In genomic region chr17:29031771-29032273, GRCm38 (mm10) we compare ENCODE assay signal across 8 mouse cellular contexts. TPM values are rescaled to one million over a fixed set of nuclear protein-coding genes. Genes with fewer than 3 reads are reported as not detected.
DNase-seq lines count a peak whose midpoint lies in the region; ATAC-seq lines count a peak whose summit lies in the region.

No protein-coding gene starts in this region.

- H3K4me1 ChIP-seq in forebrain, embryonic 16.5 days (replicated peaks; ENCODE audit: control insufficient read depth, insufficient read depth, low read length): peaks cover 20% of the 10 kb centered on the region
- H3K4me1 ChIP-seq in limb, embryonic 11.5 days (ENCODE audit: control insufficient read depth, insufficient read depth, low read length): peaks cover 8% of the 10 kb centered on the region

- no peaks in the 10 kb centered on the region for H3K9me3 ChIP-seq in forebrain, embryonic 16.5 days (ENCODE audit: control insufficient read depth, low read length)
- no peaks in the 10 kb centered on the region for H3K9me3 ChIP-seq in limb, embryonic 11.5 days (ENCODE audit: control insufficient read depth, low read length)

- peaks cover 5% of the 10 kb centered on the region for H3K36me3 ChIP-seq in forebrain, embryonic 16.5 days (ENCODE audit: control insufficient read depth, insufficient read depth)
- H3K36me3 ChIP-seq in limb, embryonic 11.5 days (ENCODE audit: control insufficient read depth, insufficient read depth, low read length): peaks cover 6% of the 10 kb centered on the region

- peak overlapping the region; percentile 91 for H3K9ac ChIP-seq in forebrain, embryonic 16.5 days (replicated peaks; ENCODE audit: low read depth, low read length)
- H3K9ac ChIP-seq in limb, embryonic 11.5 days (ENCODE audit: low read length): peak overlapping the region; percentile 98

- WGBS in forebrain, embryonic 16.5 days: under 1% methylated on average over 26 of the region's 26 CpGs
- under 1% methylated on average over 26 of the region's 26 CpGs for WGBS in limb, embryonic 11.5 days

- ATAC-seq in forebrain, embryonic 16.5 days: no peak; the same call in 1 of the 2 replicates
- no peak for ATAC-seq in limb, embryonic 11.5 days (ENCODE audit: insufficient number of reproducible peaks, low FRiP score, low TSS enrichment, low read depth)
- peak; percentile 25 for ATAC-seq in monocyte, adult 5-6 weeks (replicated peaks; ENCODE audit: insufficient number of reproducible peaks, low FRiP score, low TSS enrichment, poor library complexity, severe bottlenecking)

- peak overlapping the region; percentile 98 for H3K27ac ChIP-seq in forebrain, embryonic 16.5 days (ENCODE audit: low read length)
- peak overlapping the region; percentile 91 for H3K27ac ChIP-seq in limb, embryonic 11.5 days (replicated peaks; ENCODE audit: low read depth, low read length)

- no peaks in the 10 kb centered on the region for H3K27me3 ChIP-seq in forebrain, embryonic 16.5 days (replicated peaks; ENCODE audit: control insufficient read depth, insufficient read depth, low read length)
- no peaks in the 10 kb centered on the region for H3K27me3 ChIP-seq in limb, embryonic 11.5 days (ENCODE audit: control insufficient read depth, insufficient read depth, low read length)

- DNase-seq in kidney, adult 11 months: peak; percentile 40
- DNase-seq in kidney, adult 18-20 months: no peak
- peak; percentile 79 for DNase-seq in ZHBTc4 (ENCODE audit: low read depth, low spot score)
- peak; percentile 80 for DNase-seq in limb, embryonic 11.5 days (ENCODE audit: low spot score)
- peak; percentile 79 for DNase-seq in thymus, postnatal 4 days
- no peak for DNase-seq in cerebellum, postnatal 25 days

- H3K4me3 ChIP-seq in forebrain, embryonic 16.5 days (replicated peaks; ENCODE audit: low read length): peak overlapping the region; percentile 56
- H3K4me3 ChIP-seq in limb, embryonic 11.5 days (ENCODE audit: low read depth, low read length): peak overlapping the region; percentile 71

- peak overlapping the region; percentile 75 for H3K4me2 ChIP-seq in forebrain, embryonic 16.5 days (ENCODE audit: low read length)
- peak overlapping the region; percentile 78 for H3K4me2 ChIP-seq in limb, embryonic 11.5 days (ENCODE audit: low read depth, severe bottlenecking)

RNA-seq across cellular contexts. Expression of gene Srsf3, which starts 0.6 kb away (rescaled TPM):
- polyA plus RNA-seq in forebrain, embryonic 16.5 days (2015; fragmentation: Nextera tagmentation; extraction: Ambion mirVana): 571 and 653 TPM in 2 replicates
- 872 and 879 TPM in 2 replicates for polyA plus RNA-seq in limb, embryonic 11.5 days (2014; fragmentation: Nextera tagmentation; extraction: Ambion mirVana)
- 679 to 753 TPM (median 702 TPM) in 3 replicates for total RNA-seq in monocyte, adult 5-6 weeks (2017)

RNA-seq across cellular contexts. Expression of gene Stk38, which starts 24.0 kb away (rescaled TPM):
- 129 and 136 TPM in 2 replicates for polyA plus RNA-seq in forebrain, embryonic 16.5 days (2015; fragmentation: Nextera tagmentation; extraction: Ambion mirVana)
- polyA plus RNA-seq in limb, embryonic 11.5 days (2014; fragmentation: Nextera tagmentation; extraction: Ambion mirVana): 125 and 127 TPM in 2 replicates
- total RNA-seq in monocyte, adult 5-6 weeks (2017): 369 to 443 TPM (median 402 TPM) in 3 replicates

RNA-seq across cellular contexts. Expression of gene Cdkn1a, which starts 59.0 kb away (rescaled TPM):
- polyA plus RNA-seq in forebrain, embryonic 16.5 days (2015; fragmentation: Nextera tagmentation; extraction: Ambion mirVana): 37.9 and 52.0 TPM in 2 replicates
- 40.7 and 41.5 TPM in 2 replicates for polyA plus RNA-seq in limb, embryonic 11.5 days (2014; fragmentation: Nextera tagmentation; extraction: Ambion mirVana)
- total RNA-seq in monocyte, adult 5-6 weeks (2017): 10.7 to 29.2 TPM (median 15.7 TPM) in 3 replicates

Comparison
In these comparisons a context has a peak if more than half of its experiments do, and no peak if none do; other contexts are left out.
1. DNase-seq: peak in kidney, adult 11 months (single experiment), ZHBTc4 (single experiment), limb, embryonic 11.5 days (single experiment) and thymus, postnatal 4 days (single experiment); none in kidney, adult 18-20 months (single experiment) and cerebellum, postnatal 25 days (0 of 2).